ENCODE assay signal across 10 mouse cellular contexts in the genomic region with DNA sequence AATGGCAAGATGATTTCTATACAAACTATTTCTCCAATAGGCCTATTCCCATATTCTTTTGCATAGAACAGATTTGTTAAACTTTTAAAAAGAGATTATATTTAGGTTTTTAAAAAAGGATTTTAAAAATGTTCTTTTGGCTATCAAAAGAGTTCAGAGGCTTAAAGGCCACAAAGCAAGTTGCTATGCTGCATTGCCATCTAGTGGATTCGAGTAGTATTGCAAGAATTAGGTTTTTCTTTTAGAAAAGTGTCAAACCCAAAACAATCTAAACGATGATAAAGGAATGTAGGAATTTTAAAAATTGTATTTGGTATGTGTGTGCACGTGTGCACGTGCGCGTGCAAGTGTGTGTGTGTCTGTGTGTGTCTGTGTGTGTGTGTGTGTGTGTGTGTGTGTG.
DNase-seq lines count a peak whose midpoint lies in the region; ATAC-seq and TF ChIP-seq lines count a peak whose summit lies in the region.
"Had no signal": no experiment of that assay in that cellular context is flagged by ENCODE, and none has a peak within 500 bp of the region (broad histone marks: within the 10 kb centered on the region; RNA-seq: fewer than 3 reads in every experiment).

No protein-coding gene starts in this region.

- TF ChIP-seq CTCF in cerebellum, adult 2 months (IDR thresholded peaks at IDR 0.05; ENCODE audit: borderline replicate concordance, insufficient read depth, low read depth, low read length) = peak; percentile 23

- no peak for ATAC-seq in monocyte, adult 5-6 weeks (replicated peaks; ENCODE audit: insufficient number of reproducible peaks, low FRiP score, low TSS enrichment, poor library complexity, severe bottlenecking)

- no peaks in the 10 kb centered on the region for H3K27me3 ChIP-seq in cerebellum, adult 2 months (ENCODE audit: control insufficient read depth, insufficient read depth, low read length)
- H3K27me3 ChIP-seq: heart, embryonic 13.5 days; neural tube, embryonic 12.5 days had no signal

- no peak overlapping the region for H3K4me3 ChIP-seq in cerebellum, adult 2 months (replicated peaks; ENCODE audit: insufficient read depth, low read depth, low read length)
- H3K4me3 ChIP-seq: heart, embryonic 13.5 days; neural tube, embryonic 12.5 days had no signal

- DNase-seq in cerebellum, adult 2 months = peak in 1 of 2 experiments; percentile 4
- no peak for DNase-seq in cerebellum, adult 11 months
- DNase-seq in left cerebral cortex, postnatal 14 days (ENCODE audit: low spot score in 2 of 2) = peak; percentile 9 to 14
- no peak for DNase-seq in left cerebral cortex, postnatal 4 days
- DNase-seq in Muller cell, postnatal 12 days (ENCODE audit: inconsistent ontology term) = peak; percentile 31
- DNase-seq in lung, postnatal 36 days = peak; percentile 57
- DNase-seq in testis, postnatal 14 days (ENCODE audit: low spot score) = no peak

- WGBS in cerebellum, adult 2 months = 8% methylated on average over 6 of the region's 6 CpGs

- H3K27ac ChIP-seq in cerebellum, adult 2 months (ENCODE audit: insufficient read depth, low read length) = no peak overlapping the region
- H3K27ac ChIP-seq: heart, embryonic 13.5 days; neural tube, embryonic 12.5 days had no signal

- no peak for TF ChIP-seq POLR2A in cerebellum, adult 2 months (IDR thresholded peaks at IDR 0.05; ENCODE audit: borderline replicate concordance, insufficient read depth, low read length)

- intact Hi-C loops in left cerebral cortex, postnatal 14 days (cut with DNase I) = loop anchor here (1.0 to 10.0 kb wide), 2 partner anchors 278 to 604 kb away; no protein-coding TSS in a partner anchor
- intact Hi-C loops in left cerebral cortex, postnatal 4 days (cut with DNase I) = loop anchor here (2.0 kb wide), 1 partner anchor 278 kb away; no protein-coding TSS in a partner anchor

- H3K4me1 ChIP-seq in cerebellum, adult 2 months (ENCODE audit: control insufficient read depth, insufficient read depth, low read length) = no peaks in the 10 kb centered on the region
- H3K4me1 ChIP-seq: heart, embryonic 13.5 days; neural tube, embryonic 12.5 days had no signal

Comparison
In these comparisons a context has a peak if more than half of its experiments do, and no peak if none do; other contexts are left out.
1. DNase-seq: peak in left cerebral cortex, postnatal 14 days (2 of 2), Muller cell, postnatal 12 days (single experiment) and lung, postnatal 36 days (single experiment); none in cerebellum, adult 11 months (single experiment), left cerebral cortex, postnatal 4 days (single experiment) and testis, postnatal 14 days (single experiment).